Mouse (Mus musculus) MEL (cell line): Measurements from ENCODE around the gene Mis18a.

Experiments used
- CHD2 ChIP-seq: IDR thresholded peaks from 2 replicates; pipeline ENCODE4 v1.6.1; 2011; ENCODE audit warnings: low read length, improper control_type of control experiment
- CTCF ChIP-seq, 3 experiments: IDR thresholded peaks in 2 of 3; conservative IDR thresholded peaks in 1 of 3; 2 replicates each; pipeline ENCODE4 v1.5.1; 2011 to 2012; ENCODE audit warnings: low read length in 3 of 3, low read depth in 2 of 3, mild to moderate bottlenecking in 2 of 3, improper control_type of control experiment in 1 of 3, inconsistent platforms in 1 of 3, mixed read lengths in 1 of 3, moderate library complexity in 1 of 3; ENCODE audit not compliant: control insufficient read depth in 1 of 3, insufficient read depth in 1 of 3, poor library complexity in 1 of 3, severe bottlenecking in 1 of 3
- EP300 ChIP-seq, 2 experiments: IDR thresholded peaks; 2 replicates each; pipeline ENCODE4 v1.6.1; 2011; ENCODE audit warnings: improper control_type of control experiment in 2 of 2, low read length in 2 of 2, low read depth in 1 of 2, mild to moderate bottlenecking in 1 of 2
- GABPA ChIP-seq: IDR thresholded peaks from 2 replicates; pipeline ENCODE4 v1.6.1; 2012; ENCODE audit warnings: low read depth, mild to moderate bottlenecking, inconsistent platforms, low read length, improper control_type of control experiment, moderate library complexity
- HCFC1 ChIP-seq: IDR thresholded peaks from 2 replicates; pipeline ENCODE4 v1.6.1; 2012; ENCODE audit warnings: low read depth, mild to moderate bottlenecking, inconsistent platforms, low read length, improper control_type of control experiment, moderate library complexity
- MEF2A ChIP-seq: IDR thresholded peaks from 2 replicates; pipeline ENCODE4 v1.6.1; 2014; ENCODE audit warnings: low read depth, mild to moderate bottlenecking, inconsistent platforms, low read length, improper control_type of control experiment; ENCODE audit not compliant: poor library complexity, insufficient replicate concordance, severe bottlenecking; ENCODE audit errors: extremely low read depth
- POLR2A ChIP-seq, 2 experiments: IDR thresholded peaks; 2 replicates each; pipeline ENCODE4 v1.6.1; 2011 to 2012; ENCODE audit warnings: low read length in 2 of 2, mild to moderate bottlenecking in 2 of 2, control low read depth in 1 of 2, improper control_type of control experiment in 1 of 2, low read depth in 1 of 2, moderate library complexity in 1 of 2; ENCODE audit not compliant: control insufficient read depth in 1 of 2, insufficient read depth in 1 of 2, poor library complexity in 1 of 2
- RCOR1 ChIP-seq: IDR thresholded peaks from 2 replicates; pipeline ENCODE4 v1.6.1; 2012; ENCODE audit warnings: low read depth, mild to moderate bottlenecking, inconsistent platforms, low read length, improper control_type of control experiment
- TBP ChIP-seq: IDR thresholded peaks from 2 replicates; pipeline ENCODE4 v1.8.0; 2011; ENCODE audit warnings: low read depth, low read length, improper control_type of control experiment
- TCF12 ChIP-seq: IDR thresholded peaks from 2 replicates; pipeline ENCODE4 v1.6.1; 2014; ENCODE audit warnings: low read depth, mild to moderate bottlenecking, inconsistent platforms, low read length, improper control_type of control experiment, moderate library complexity

DNA sequence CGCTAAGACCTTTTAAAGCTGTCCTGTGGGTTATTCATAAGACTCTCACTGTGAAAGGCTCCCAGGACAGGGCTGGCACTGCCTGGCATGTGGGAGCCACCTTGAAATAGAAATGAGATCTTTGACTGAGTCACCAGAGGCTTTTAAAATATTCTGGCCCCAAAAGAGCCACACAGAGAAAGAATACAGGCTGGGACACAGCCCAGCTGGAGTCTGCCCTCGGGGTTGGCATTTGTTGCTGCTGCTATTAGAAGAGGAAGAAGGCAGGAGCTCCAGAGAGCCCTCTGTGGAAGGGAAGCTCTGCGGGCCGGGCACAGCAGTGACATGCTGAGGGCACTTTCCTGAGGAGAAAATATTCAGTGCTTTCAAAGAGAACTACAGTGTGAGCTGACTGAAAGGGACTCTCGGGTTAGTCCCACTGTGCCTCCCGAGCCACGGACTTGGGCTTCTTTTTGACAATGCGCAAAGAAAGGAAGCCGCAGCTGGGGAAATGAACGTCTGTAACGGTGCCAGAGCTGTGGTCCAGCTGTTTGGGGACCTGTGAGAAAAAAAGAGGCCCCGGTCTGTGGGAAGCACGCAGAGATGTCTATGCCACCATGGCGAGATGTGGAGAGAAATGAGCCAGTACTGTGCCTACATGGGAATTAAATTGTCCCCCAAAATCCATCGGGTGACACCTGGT lies 34.4 kb downstream of the Mis18a start:
- TF ChIP-seq TBP (no peak), MEF2A (no peak), EP300 (IDR thresholded peaks at IDR 0.05; ENCODE audit: low read depth in 1 of 2, low read length in 2 of 2) (no peak), CTCF (IDR thresholded peaks at IDR 0.05 in 2 of 3, conservative IDR thresholded peaks at IDR 0.05 in 1 of 3; ENCODE audit: control insufficient read depth in 1 of 3, insufficient read depth in 1 of 3, low read depth in 2 of 3, low read length in 3 of 3, poor library complexity in 1 of 3, severe bottlenecking in 1 of 3) (no peak), GABPA (no peak), TCF12 (no peak), RCOR1 (no peak), CHD2 (no peak), POLR2A (IDR thresholded peaks at IDR 0.05; ENCODE audit: control insufficient read depth in 1 of 2, insufficient read depth in 1 of 2, low read depth in 1 of 2, low read length in 2 of 2, poor library complexity in 1 of 2) (no peak), HCFC1 (no peak)
